Mouse (Mus musculus) c-Kit-positive CD71-negative TER-119-negative erythroid progenitor cells, embryonic 14.5 days (primary cell): Measurements from ENCODE around the gene Sva.

Experiments used
- DNase-seq: peaks from one replicate; pipeline ENCODE4 v3.0.0-alpha.2; 2013; ENCODE audit warnings: low read depth

The Sva gene

DNA sequence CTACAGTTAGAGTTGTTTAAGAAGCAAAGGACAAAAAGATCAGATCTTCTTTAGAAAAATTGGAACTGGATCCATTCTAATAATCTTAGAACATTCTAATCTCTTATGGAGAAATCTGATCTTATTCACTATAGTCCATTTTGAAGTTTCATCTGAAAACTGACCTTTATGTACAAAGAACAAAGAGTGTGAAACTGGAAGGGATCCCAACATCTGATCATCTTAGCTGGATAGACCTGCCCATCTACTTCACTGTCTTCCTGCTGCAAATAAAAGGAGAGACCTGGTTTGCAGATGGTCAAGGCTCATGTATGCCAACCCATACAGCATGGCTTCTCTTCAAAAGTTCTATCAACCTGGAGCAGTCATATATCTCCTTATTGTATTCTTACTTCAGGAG lies at the start of gene Sva:
Sva (plus strand) TSS at position 301 of the 400 bp plus-strand sequence.
- no peak for DNase-seq
